Mouse (Mus musculus) B cell, adult 62 days (primary cell): ENCODE measurements around the gene Itga6. TPM values are rescaled to one million over a fixed set of nuclear protein-coding genes. Genes with fewer than 3 reads are reported as not detected.

Experiments used
- total RNA-seq: library from RNA; stranded (reverse); gene quantifications from 4 replicates; pipeline ENCODE4 v1.2.4, GENCODE M21; 2023

Itga6 gene
- total RNA-seq, result 11.4 to 15.8 TPM (median 14.1 TPM) in 4 replicates

DNA sequence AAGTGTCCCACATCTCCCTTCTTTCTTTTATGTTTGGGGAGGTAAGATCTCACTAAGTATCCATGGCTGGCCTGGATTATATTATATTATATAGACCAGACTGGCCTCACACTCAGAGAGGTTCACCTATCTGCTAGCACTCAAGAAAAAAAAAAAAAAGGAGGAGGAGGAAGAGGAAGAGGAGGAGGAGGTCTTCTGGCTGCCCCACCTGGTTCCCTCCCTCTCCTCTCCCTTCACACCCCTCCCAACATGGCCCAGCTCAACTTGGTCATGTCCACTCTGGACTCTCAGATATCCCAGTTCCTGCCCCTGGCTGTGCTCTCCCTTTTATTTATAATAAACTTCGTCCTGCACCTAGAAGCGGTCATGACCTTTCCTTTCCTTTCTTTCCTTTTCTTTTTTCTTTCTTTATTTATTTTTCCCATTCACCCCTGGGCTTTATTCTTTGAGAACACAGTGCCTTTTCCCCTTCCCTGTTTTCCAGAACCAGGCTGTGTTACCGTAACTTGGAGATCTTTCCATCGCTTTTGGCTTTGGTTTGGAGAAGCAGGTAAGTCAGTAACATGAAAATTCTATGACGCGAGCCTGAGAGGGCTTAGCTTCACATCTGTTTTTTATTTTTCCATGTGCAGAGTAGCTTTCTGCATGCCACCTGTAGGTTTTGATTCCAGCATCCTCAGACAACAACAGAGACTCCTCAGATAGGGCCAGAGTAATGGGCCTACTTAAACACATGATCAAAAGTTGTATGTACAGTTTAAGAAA, at the start of gene Itga6:
Gene Itga6 (plus strand): TSS at position 7 of the 765 bp plus-strand sequence.

GRCm38 (mm10) chr2:71872801-71873443, 127.5 kb downstream of the Itga6 start, which contains the start of gene Pdk1:
Gene Pdk1, plus strand, starts transcription at chr2:71873224.

Other genes with a start within 250 kb of the Itga6 start
- not detected in 4 replicates for gene Dlx1, start 217.5 kb upstream of the Itga6 start, total RNA-seq
- not detected in 4 replicates for gene Dlx2, start 198.9 kb upstream of the Itga6 start, total RNA-seq
- gene Pdk1, start 127.6 kb downstream of the Itga6 start, total RNA-seq, result 18.1 to 26.5 TPM (median 23.8 TPM) in 4 replicates
- 150 to 179 TPM (median 162 TPM) in 4 replicates for gene Rapgef4, start 235.6 kb downstream of the Itga6 start, total RNA-seq